Mouse (Mus musculus) embryonic facial prominence, embryonic 14.5 days (tissue): ENCODE data around the gene Atp1b1. TPM values are rescaled to one million over a fixed set of nuclear protein-coding genes. Genes with fewer than 3 reads are reported as not detected.

Source experiments
- ATAC-seq: fragments of 200-750 bp; cut with Nextera tagmentation; 2 replicates; pipeline ENCODE4 v1.8.0; 2017; ENCODE audit warnings: low read depth, moderate number of reproducible peaks, moderate TSS enrichment
- DNase-seq: peaks from one replicate; pipeline ENCODE4 v3.0.0-alpha.2; 2015; ENCODE audit warnings: low spot score
- H3K27ac ChIP-seq: fragments of 300-500 bp; sonication (generic); replicated peaks from 2 replicates; pipeline ENCODE4 v1.5.1; 2014; ENCODE audit warnings: low read depth, mild to moderate bottlenecking, low read length, moderate library complexity
- H3K27me3 ChIP-seq: fragments of 300-500 bp; sonication (generic); replicated peaks from 2 replicates; pipeline ENCODE4 v1.6.1; 2014; ENCODE audit warnings: low read length; ENCODE audit not compliant: control insufficient read depth, insufficient read depth
- H3K36me3 ChIP-seq: fragments of 300-500 bp; sonication (generic); 2 replicates; pipeline ENCODE4 v1.6.1; 2014; ENCODE audit warnings: low read length, mixed read lengths; ENCODE audit not compliant: control insufficient read depth, insufficient read depth
- H3K4me1 ChIP-seq: fragments of 300-500 bp; sonication (generic); 2 replicates; pipeline ENCODE4 v1.6.1; 2014; ENCODE audit warnings: antibody characterized with exemption, low read length; ENCODE audit not compliant: control insufficient read depth, insufficient read depth
- H3K4me2 ChIP-seq: fragments of 300-500 bp; sonication (generic); 2 replicates; pipeline ENCODE4 v1.6.1; 2014; ENCODE audit warnings: low read depth, mild to moderate bottlenecking, low read length, moderate library complexity, mixed read lengths
- H3K4me3 ChIP-seq: fragments of 300-500 bp; sonication (generic); 2 replicates; pipeline ENCODE4 v1.5.1; 2014; ENCODE audit warnings: low read depth, mild to moderate bottlenecking, low read length
- H3K9ac ChIP-seq: fragments of 300-500 bp; sonication (generic); 2 replicates; pipeline ENCODE4 v1.6.1; 2014; ENCODE audit warnings: low read depth, mild to moderate bottlenecking, low read length, moderate library complexity, mixed read lengths
- H3K9me3 ChIP-seq: fragments of 300-500 bp; sonication (generic); 2 replicates; pipeline ENCODE4 v1.6.1; 2016; ENCODE audit warnings: low read length; ENCODE audit not compliant: control insufficient read depth
- WGBS: fragments of 180-500 bp; shearing (Covaris S2); extraction: QIAGEN DNeasy Blood & Tissue Kit; methylation state at CpG from one replicate; pipeline ENCODE4 v1.1.7; 2014; 5-methylcytosine and 5-hydroxymethylcytosine counted together
- polyA plus RNA-seq: library from polyadenylated mRNA; unstranded; fragments of >200 nt; fragmentation: Nextera tagmentation; extraction: Ambion mirVana; gene quantifications from 2 replicates; pipeline ENCODE4 v1.2.1, GENCODE M21; 2014

Atp1b1 gene
- 37.0 and 44.0 TPM in 2 replicates for polyA plus RNA-seq

DNA sequence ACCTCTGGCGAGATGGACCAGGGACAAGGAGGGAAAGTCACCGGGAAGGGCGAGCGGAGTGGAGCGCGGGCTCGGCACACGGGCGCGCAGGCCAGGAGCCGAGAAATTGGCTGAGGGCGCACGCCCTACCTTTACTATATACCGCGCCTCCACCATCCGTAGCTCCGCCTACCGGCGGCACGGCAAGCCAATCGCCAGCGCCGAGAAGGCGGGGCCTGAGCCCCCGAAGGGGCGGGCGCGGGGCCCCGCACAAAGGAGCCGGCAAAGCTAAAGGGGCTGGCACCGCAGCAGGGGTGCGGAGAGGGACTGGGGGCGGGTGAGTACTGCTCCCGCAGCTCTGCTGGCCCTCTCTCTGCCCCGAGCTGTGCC, at the start of gene Atp1b1:
TSS of gene Atp1b1 (minus strand) at position 111 of the 369 bp plus-strand sequence.
- DNase-seq (peak; percentile 94), ATAC-seq (peak; percentile 96)
- no peaks in the 10 kb centered on the region for H3K9me3 ChIP-seq
- peak within 1 kb of the TSS; percentile 88 for H3K4me2 ChIP-seq
- WGBS = 1% methylated on average over 10 of the region's 35 CpGs
- peak within 1 kb of the TSS; percentile 70 for H3K4me3 ChIP-seq
- peaks cover 48% of the 10 kb centered on the region for H3K27me3 ChIP-seq
- no peaks in the 10 kb centered on the region for H3K36me3 ChIP-seq
- H3K27ac ChIP-seq = peak within 1 kb of the TSS; percentile 84
- H3K9ac ChIP-seq = peak within 1 kb of the TSS; percentile 69
- peaks cover 11% of the 10 kb centered on the region for H3K4me1 ChIP-seq

DNA sequence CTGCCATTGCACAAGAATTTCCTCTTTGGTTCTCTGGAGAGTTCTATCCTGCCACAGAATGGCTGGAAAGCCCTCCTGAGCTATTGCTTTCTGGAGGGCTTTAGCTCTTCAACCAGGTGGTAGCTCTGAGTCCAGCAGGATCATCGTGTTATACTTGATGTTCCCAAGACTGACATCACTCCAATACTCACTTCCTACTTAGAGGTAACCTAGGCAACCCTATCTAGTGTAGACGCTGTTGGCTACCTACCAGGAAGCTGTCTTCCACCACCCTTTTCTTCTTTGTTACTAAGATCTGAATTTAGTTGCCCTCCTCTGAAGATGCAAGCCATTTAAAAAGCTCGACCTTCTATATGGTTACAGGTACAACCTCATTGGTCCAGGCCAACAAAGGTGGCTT, 46.9 kb upstream of the Atp1b1 start:
- ATAC-seq (no peak), DNase-seq (no peak)
- no peak overlapping the region for H3K4me2 ChIP-seq
- H3K4me1 ChIP-seq = no peaks in the 10 kb centered on the region
- WGBS = 83% methylated on average over 3 of the region's 3 CpGs
- H3K9ac ChIP-seq = no peak overlapping the region
- no peak overlapping the region for H3K27ac ChIP-seq
- H3K4me3 ChIP-seq = no peak overlapping the region
- H3K36me3 ChIP-seq = no peaks in the 10 kb centered on the region
- H3K9me3 ChIP-seq = no peaks in the 10 kb centered on the region
- no peaks in the 10 kb centered on the region for H3K27me3 ChIP-seq

DNA sequence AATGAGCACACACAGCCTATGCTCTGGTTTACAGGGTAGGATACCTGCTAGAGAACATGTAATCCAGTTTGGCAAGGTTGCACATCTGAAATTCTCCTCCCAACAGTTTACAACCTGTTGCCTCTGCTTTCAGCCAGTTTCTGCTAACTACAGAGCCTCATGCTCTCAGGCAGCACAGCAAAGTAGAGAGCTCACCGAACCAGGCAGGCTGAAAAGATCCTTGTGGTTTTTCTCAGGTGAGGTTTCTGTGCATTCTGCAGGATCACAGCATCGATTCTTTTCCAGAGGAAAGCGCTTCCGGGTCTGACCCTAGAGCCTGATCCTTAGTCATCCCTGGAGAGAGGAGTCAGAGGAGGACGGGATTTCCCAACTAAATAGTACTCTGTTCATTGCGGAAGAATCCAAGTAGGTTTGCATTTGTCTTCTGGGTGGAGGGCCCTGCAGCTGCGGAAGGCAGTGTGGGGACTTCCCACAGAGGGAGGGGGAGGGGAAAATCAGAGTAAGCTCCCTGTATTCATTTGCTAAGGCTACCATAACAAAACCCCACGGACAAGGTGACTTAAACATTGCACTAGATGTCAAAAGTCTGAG, 45.1 kb upstream of the Atp1b1 start:
- no peak overlapping the region for H3K4me3 ChIP-seq
- H3K9ac ChIP-seq = no peak overlapping the region
- ATAC-seq (no peak), DNase-seq (no peak)
- 35% methylated on average over 8 of the region's 8 CpGs for WGBS
- no peak overlapping the region for H3K4me2 ChIP-seq
- H3K27me3 ChIP-seq = no peaks in the 10 kb centered on the region
- no peaks in the 10 kb centered on the region for H3K36me3 ChIP-seq
- H3K9me3 ChIP-seq = no peaks in the 10 kb centered on the region
- H3K27ac ChIP-seq = no peak overlapping the region
- no peaks in the 10 kb centered on the region for H3K4me1 ChIP-seq

DNA sequence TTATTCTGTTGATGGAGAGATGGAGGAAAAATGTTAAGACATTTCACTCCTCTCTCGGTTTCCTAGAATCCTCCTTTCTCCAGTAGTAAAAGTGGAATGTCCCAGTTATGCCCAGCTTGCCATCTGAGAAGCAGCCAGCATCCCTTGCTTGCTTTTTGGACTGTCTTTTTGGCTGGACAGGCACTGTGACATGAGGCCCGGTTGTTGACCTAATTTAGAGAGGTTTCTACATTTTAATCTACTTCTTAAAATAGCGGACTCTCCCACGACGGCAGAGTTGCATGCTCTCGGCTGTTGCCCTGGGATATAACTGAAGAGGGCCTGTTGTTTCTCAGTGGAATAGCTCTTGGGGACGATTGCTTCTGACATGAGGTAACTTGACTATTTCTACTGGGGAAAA, 44.1 kb upstream of the Atp1b1 start:
- Histone ChIP-seq H3K4me3 (no peak overlapping the region), H3K9me3 (no peaks in the 10 kb centered on the region), H3K4me2 (no peak overlapping the region), H3K36me3 (no peaks in the 10 kb centered on the region), H3K27ac (no peak overlapping the region), H3K4me1 (no peaks in the 10 kb centered on the region), H3K27me3 (no peaks in the 10 kb centered on the region), H3K9ac (no peak overlapping the region)
- ATAC-seq = no peak
- DNase-seq = no peak
- 72% methylated on average over 7 of the region's 7 CpGs for WGBS

DNA sequence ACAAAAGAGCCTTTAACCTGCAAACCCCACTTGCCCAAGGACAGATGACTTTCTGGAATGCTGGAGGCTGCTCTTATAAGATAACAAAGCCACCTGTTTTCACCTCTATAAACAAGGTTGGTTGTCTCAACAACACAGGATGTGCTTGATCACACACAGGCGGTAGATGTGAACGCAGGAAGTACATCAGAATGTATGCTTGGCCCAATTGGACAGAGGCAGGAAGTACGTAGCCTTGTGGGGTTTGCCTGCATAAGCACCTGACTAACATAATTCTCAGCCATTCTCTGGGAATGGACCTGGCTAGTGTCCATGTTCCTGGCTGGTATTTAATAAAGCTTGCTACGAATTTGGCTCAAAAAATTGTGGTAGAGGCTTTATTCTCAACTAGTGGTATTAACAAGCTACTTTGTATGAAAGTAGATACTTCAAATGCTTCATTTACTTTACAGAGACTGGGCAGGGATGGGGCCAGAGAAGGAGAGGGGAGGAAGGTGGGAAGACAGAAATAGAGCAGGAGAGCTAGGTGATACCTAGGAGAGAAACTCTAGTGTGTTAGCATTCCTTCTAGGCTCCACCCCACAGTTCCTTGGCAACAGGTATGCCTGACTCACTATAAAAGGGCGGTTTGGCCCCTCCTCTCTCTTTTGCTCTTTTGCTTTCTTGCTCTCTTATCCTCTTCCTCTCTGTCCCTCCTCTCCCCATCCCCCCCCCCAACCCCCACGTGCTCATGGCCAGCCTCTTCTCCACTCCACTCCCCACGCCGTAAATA, 36.8 kb upstream of the Atp1b1 start:
- DNase-seq (no peak), ATAC-seq (0 out of 2 replicates have a peak, but pooled peaks have one; percentile 60)
- Histone ChIP-seq H3K27ac (no peak overlapping the region), H3K4me2 (no peak overlapping the region), H3K9me3 (no peaks in the 10 kb centered on the region), H3K36me3 (no peaks in the 10 kb centered on the region), H3K4me3 (no peak overlapping the region), H3K9ac (no peak overlapping the region), H3K27me3 (no peaks in the 10 kb centered on the region), H3K4me1 (no peaks in the 10 kb centered on the region)
- WGBS = 65% methylated on average over 8 of the region's 8 CpGs

DNA sequence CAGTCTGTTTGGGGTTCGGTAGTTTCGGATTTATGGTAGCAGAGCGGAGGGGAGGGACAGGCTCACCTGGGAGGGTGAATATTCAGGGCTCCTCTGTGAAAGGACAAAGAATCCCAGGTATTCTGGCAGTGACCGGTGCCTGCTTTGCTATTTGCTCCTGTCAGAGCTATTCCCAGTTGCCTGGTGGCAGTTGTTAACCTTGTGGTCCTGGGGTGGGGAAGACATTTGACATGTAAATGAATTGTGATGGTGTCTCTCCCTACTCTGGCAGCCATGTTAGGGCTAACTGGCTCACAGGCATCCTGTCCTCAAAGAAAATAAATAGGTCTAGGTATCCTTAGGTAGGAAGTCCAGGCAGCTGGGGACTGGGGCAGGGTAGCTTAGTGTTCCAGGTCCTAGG, 36.1 kb upstream of the Atp1b1 start:
- Histone ChIP-seq H3K27me3 (no peaks in the 10 kb centered on the region), H3K9ac (no peak overlapping the region), H3K4me2 (no peak overlapping the region), H3K4me1 (no peaks in the 10 kb centered on the region), H3K27ac (no peak overlapping the region), H3K36me3 (no peaks in the 10 kb centered on the region), H3K4me3 (no peak overlapping the region), H3K9me3 (no peaks in the 10 kb centered on the region)
- ATAC-seq = no peak
- 51% methylated on average over 4 of the region's 4 CpGs for WGBS
- no peak for DNase-seq

DNA sequence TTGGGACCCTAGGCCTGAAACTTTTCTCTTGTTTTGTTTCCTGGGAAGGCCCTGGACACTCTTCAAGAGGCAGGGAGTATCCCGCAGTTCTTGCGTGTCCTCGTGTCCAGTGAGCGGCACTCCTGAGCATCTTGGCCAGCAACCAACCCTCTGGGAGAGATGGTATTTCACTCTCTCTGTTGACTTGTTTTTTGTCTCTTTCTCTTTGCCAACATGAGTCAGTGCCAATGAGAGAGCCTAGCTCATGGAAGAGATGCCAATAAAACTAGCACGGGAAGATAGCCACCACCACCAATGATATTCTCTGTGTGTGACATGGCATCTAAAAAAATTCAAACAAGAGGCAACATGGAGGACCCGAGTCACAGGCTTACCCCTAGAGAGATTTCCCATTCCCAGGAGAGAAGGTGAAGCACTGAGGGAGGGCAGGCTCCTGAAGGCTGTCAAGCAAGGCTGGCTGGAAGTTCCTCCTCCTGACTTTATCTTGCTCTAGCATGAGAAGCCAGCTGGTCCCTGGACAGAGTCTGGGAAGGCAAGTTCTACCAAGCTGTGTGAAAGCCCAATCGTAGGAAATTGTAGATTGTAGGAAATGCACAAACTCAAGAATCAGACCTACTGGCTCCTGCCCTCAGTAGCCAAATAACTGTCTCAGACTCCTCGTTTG, 35.0 kb upstream of the Atp1b1 start:
- Histone ChIP-seq H3K27me3 (no peaks in the 10 kb centered on the region), H3K9me3 (no peaks in the 10 kb centered on the region), H3K4me1 (no peaks in the 10 kb centered on the region), H3K4me3 (no peak overlapping the region), H3K27ac (no peak overlapping the region), H3K9ac (no peak overlapping the region), H3K36me3 (no peaks in the 10 kb centered on the region), H3K4me2 (no peak overlapping the region)
- no peak for ATAC-seq
- 73% methylated on average over 8 of the region's 8 CpGs for WGBS
- no peak for DNase-seq

DNA sequence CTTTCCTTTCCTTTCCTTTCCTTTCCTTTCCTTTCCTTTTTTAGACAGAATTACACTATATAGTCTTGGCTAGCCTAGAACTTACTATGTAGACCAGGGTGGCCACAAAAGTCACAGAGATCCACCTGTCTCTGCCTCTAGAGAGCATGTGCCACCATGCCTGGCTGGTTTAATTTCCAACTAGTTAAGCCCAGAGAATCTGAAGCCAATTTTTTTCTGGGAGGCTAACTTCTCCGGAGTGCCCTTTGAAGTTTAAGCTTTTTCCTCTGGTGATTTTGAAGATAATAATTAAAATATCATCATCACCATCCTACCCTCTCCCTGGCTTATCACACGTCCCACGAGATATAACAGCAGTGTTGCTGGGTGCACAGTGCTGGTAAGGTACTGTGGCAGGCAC, 34.3 kb upstream of the Atp1b1 start:
- H3K4me3 ChIP-seq = no peak overlapping the region
- DNase-seq (no peak), ATAC-seq (no peak)
- H3K27ac ChIP-seq = no peak overlapping the region
- no peaks in the 10 kb centered on the region for H3K4me1 ChIP-seq
- 72% methylated on average over 3 of the region's 3 CpGs for WGBS
- H3K9ac ChIP-seq = no peak overlapping the region
- no peaks in the 10 kb centered on the region for H3K9me3 ChIP-seq
- H3K36me3 ChIP-seq = no peaks in the 10 kb centered on the region
- H3K27me3 ChIP-seq = no peaks in the 10 kb centered on the region
- no peak overlapping the region for H3K4me2 ChIP-seq
